Mouse (Mus musculus): ENCODE data around the gene 5330417C22Rik.

DNA sequence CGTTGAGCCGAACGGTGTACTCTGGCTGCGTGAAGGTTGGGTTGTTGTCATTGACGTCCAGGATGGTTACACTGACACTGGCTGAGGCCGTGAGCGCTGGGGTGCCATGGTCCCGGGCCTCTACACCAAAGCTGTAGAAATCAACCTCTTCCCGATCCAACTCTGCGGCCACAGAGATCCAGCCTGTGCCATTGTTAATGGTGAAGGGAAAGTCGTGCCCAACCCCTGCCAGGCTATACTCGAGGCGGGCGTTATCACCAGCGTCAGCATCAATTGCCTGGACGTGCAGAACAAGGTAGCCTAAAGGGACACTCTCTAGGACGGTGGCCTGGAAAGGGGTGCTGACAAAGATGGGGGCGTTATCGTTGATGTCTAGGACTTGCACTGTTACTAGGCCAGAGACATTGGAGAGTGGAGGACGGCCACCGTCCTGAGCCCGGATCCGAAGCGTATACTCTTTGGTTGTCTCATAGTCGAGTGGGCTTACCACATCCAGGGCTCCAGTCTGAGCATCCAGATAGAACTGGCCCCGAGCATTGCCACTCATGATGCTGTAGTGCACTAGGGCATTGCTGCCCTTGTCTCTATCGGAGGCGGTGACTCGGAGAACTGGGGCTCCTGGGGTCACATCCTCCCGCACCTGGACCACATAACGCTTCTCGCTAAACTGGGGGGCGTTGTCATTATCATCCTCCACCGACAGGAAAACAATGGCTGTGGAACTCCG is 122.5 kb downstream of the 5330417C22Rik start:
- TF ChIP-seq CTCF (IDR thresholded peaks at IDR 0.05; ENCODE audit: low read depth) (no peak), EP300 (IDR thresholded peaks at IDR 0.05; ENCODE audit: low read depth) (no peak)
